Mouse (Mus musculus) spleen, adult 2 months (tissue): ENCODE data around the gene Cd160. TPM values are rescaled to one million over a fixed set of nuclear protein-coding genes. Genes with fewer than 3 reads are reported as not detected.

Experiments
- DNase-seq, 2 experiments: peaks; one replicate each; pipeline versions ENCODE4 v3.0.0 to v3.0.0-alpha.2; 2012 to 2021; ENCODE audit warnings: low spot score in 2 of 2, low read depth in 1 of 2
- H3K27ac ChIP-seq: fragments of 200-500 bp; 2 replicates; pipeline ENCODE4 v1.5.1; 2012; ENCODE audit warnings: low read length, inconsistent platforms; ENCODE audit not compliant: insufficient read depth
- H3K27me3 ChIP-seq: fragments of 200-500 bp; 2 replicates; pipeline ENCODE4 v1.6.1; 2012; ENCODE audit warnings: mild to moderate bottlenecking, moderate library complexity, low read length, inconsistent platforms; ENCODE audit not compliant: control insufficient read depth, insufficient read depth
- H3K36me3 ChIP-seq: fragments of 200-500 bp; 2 replicates; pipeline ENCODE4 v1.6.1; 2012; ENCODE audit warnings: mild to moderate bottlenecking, low read length, inconsistent platforms; ENCODE audit not compliant: control insufficient read depth, insufficient read depth
- H3K4me1 ChIP-seq: fragments of 200-500 bp; 2 replicates; pipeline ENCODE4 v1.6.1; 2011; ENCODE audit warnings: inconsistent platforms; ENCODE audit not compliant: control insufficient read depth, insufficient read depth, insufficient read length
- H3K4me3 ChIP-seq: fragments of 200-500 bp; 2 replicates; pipeline ENCODE4 v1.5.1; 2011; ENCODE audit warnings: mild to moderate bottlenecking, inconsistent platforms; ENCODE audit not compliant: insufficient read depth, insufficient read length; ENCODE audit errors: extremely low read depth
- CTCF ChIP-seq: fragments of 200-500 bp; IDR thresholded peaks from 2 replicates; pipeline ENCODE4 v1.5.1; 2011; ENCODE audit warnings: mild to moderate bottlenecking, inconsistent platforms; ENCODE audit not compliant: insufficient read depth, insufficient read length, insufficient replicate concordance; ENCODE audit errors: extremely low read depth
- POLR2A ChIP-seq: fragments of 200-500 bp; IDR thresholded peaks from 2 replicates; pipeline ENCODE4 v1.6.1; 2011; ENCODE audit warnings: low read depth, low read length, inconsistent platforms
- WGBS: fragments of 180-500 bp; shearing (Covaris S2); methylation state at CpG from one replicate; pipeline ENCODE4 v1.1.7; 2018; 5-methylcytosine and 5-hydroxymethylcytosine counted together
- polyA plus RNA-seq: library from polyadenylated mRNA; depleted of rRNA; stranded (reverse); fragments of >200 nt; gene quantifications from 2 replicates; pipeline ENCODE4 v1.2.3, GENCODE M21; 2012

Gene Cd160
- polyA plus RNA-seq, 1 experiment, result 3.2 TPM

DNA sequence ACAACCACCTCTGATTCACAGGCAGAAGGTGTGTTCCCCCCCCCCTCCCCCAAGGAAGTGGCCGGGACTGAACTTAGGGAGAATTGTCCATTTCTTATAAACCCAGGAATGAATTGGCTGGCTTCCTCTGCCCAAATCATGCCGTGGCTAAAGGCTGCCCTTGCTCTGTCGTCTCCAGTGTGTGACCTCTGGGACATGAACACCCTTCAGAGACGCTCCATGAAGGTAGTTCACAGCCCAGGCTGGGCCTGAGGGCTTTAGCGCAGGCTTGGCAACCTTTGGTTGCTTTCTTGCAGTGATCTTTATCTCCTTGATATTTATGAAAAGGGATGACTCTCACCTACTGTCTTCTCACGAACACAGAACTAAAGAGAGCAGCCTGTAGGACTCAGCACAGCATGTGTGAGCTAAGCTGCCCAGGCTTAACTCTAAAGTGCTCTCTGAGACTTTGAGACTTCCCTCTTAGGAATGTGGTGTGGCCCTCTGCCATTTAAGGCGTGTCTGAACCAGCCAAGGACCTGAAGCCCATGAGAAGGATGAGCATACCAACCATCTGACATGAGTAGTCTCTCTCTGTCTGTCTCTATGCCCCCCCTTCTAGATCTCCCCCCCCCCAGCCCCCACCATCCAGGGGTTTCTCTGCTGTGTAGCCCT lies 15.4 kb downstream of the Cd160 start:
- no peak for DNase-seq
- H3K4me3 ChIP-seq, result peak overlapping the region; percentile 10; the same call in 1 of the 2 replicates

DNA sequence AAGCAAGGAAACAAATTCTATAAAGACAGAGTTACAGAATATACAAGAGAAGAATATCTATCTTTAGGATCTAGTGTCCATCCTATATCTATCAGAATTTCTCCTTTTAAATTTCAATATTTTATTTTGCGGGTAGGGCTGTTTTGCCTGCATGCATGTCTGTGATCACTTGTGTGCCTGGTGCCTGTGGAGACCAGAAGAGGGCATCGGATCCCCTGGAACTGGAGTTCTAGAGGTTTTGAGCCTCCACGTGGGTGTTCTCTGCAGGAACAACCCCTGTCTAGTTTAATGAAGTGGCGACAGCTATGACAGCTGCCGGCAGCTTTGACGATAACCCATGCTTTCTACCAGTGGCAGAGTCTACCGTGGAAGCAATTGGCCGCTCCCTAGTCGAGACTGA lies 16.0 kb downstream of the Cd160 start:
- peak overlapping the region; percentile 10; the same call in 1 of the 2 replicates for H3K4me3 ChIP-seq
- no peak for DNase-seq
- WGBS, result 17% methylated on average over 9 of the region's 9 CpGs
- no peaks in the 10 kb centered on the region for H3K27me3 ChIP-seq
- H3K27ac ChIP-seq, result no peak overlapping the region
- no peaks in the 10 kb centered on the region for H3K36me3 ChIP-seq
- TF ChIP-seq CTCF (no peak), POLR2A (no peak)
- H3K4me1 ChIP-seq, result no peaks in the 10 kb centered on the region; the same call in 1 of the 2 replicates

More for the DNA sequence above, 15.4 kb downstream of the Cd160 start:
- Histone ChIP-seq H3K27ac (no peak overlapping the region), H3K27me3 (no peaks in the 10 kb centered on the region), H3K36me3 (no peaks in the 10 kb centered on the region), H3K4me1 (no peaks in the 10 kb centered on the region; the same call in 1 of the 2 replicates)
- 43% methylated on average over 7 of the region's 7 CpGs for whole genome bisulfite sequencing
- TF ChIP-seq CTCF (no peak), POLR2A (no peak)

GRCm38 (mm10) chr3:96812395-96813091 lies 16.6 kb downstream of the Cd160 start:
- Histone ChIP-seq H3K27ac (no peak overlapping the region), H3K4me3 (no peak overlapping the region), H3K27me3 (no peaks in the 10 kb centered on the region), H3K36me3 (no peaks in the 10 kb centered on the region), H3K4me1 (no peaks in the 10 kb centered on the region; the same call in 1 of the 2 replicates)
- peak; percentile 37 to 75 for DNase-seq
- TF ChIP-seq CTCF (peak; percentile 76), POLR2A (no peak)
- 24% methylated on average over 20 of the region's 20 CpGs for WGBS

- Histone ChIP-seq H3K36me3 (no peaks in the 10 kb centered on the region), H3K27me3 (no peaks in the 10 kb centered on the region), H3K4me1 (no peaks in the 10 kb centered on the region; the same call in 1 of the 2 replicates), H3K4me3 (no peak overlapping the region), H3K27ac (no peak overlapping the region)
- DNase-seq, result no peak
- 88% methylated on average over 3 of the region's 3 CpGs for WGBS
- no peak for TF ChIP-seq POLR2A
- TF ChIP-seq CTCF, result no peak
Observed at GRCm38 (mm10) chr3:96811232-96811631, 17.9 kb downstream of the Cd160 start.

GRCm38 (mm10) chr3:96808651-96809050 lies 20.5 kb downstream of the Cd160 start:
- no peaks in the 10 kb centered on the region for H3K36me3 ChIP-seq
- 88% methylated on average over 3 of the region's 3 CpGs for WGBS
- H3K4me3 ChIP-seq, result no peak overlapping the region
- H3K4me1 ChIP-seq, result no peaks in the 10 kb centered on the region; the same call in 1 of the 2 replicates
- DNase-seq, result no peak
- no peaks in the 10 kb centered on the region for H3K27me3 ChIP-seq
- TF ChIP-seq CTCF (no peak), POLR2A (no peak)
- H3K27ac ChIP-seq, result no peak overlapping the region

- H3K27me3 ChIP-seq, result no peaks in the 10 kb centered on the region
- no peak overlapping the region for H3K4me3 ChIP-seq
- no peaks in the 10 kb centered on the region for H3K4me1 ChIP-seq
- 93% methylated on average over 3 of the region's 3 CpGs for WGBS
- no peak overlapping the region for H3K27ac ChIP-seq
- DNase-seq, result no peak
- H3K36me3 ChIP-seq, result no peaks in the 10 kb centered on the region
- no peak for TF ChIP-seq POLR2A
- TF ChIP-seq CTCF, result no peak
Observed at GRCm38 (mm10) chr3:96808136-96808535, 21.0 kb downstream of the Cd160 start.

DNA sequence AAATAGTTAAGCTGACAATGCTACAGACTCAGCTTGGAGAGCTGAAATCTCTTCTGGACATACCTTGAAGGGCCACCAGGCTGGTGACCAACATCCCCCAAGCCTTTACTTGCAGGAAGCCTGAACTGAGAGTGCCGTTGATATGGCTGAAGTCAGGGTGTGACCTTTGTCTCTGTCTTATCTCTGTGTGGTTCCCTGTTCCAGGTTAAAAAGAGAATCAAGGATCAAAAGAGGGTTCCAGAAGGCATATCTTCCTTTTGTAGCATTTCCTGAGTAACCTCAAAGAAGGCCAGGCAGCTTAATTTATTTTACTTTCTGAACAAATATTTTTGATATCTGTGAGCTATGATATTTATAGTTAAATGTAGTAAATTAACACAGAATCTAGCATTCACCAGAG lies 26.9 kb downstream of the Cd160 start:
- WGBS, result 66% methylated on average over 1 of the region's 1 CpGs
- TF ChIP-seq POLR2A (no peak), CTCF (no peak)
- H3K27me3 ChIP-seq, result no peaks in the 10 kb centered on the region
- DNase-seq, result no peak
- no peak overlapping the region for H3K4me3 ChIP-seq
- no peaks in the 10 kb centered on the region for H3K36me3 ChIP-seq
- no peak overlapping the region for H3K27ac ChIP-seq
- no peaks in the 10 kb centered on the region for H3K4me1 ChIP-seq
